Mouse (Mus musculus): ENCODE results near the gene Bola1.
"Not testable (repeated sequence)": the region's sequence is repeated elsewhere in the genome, so short reads cannot be mapped to it uniquely, and the experiment has no call there.

DNA sequence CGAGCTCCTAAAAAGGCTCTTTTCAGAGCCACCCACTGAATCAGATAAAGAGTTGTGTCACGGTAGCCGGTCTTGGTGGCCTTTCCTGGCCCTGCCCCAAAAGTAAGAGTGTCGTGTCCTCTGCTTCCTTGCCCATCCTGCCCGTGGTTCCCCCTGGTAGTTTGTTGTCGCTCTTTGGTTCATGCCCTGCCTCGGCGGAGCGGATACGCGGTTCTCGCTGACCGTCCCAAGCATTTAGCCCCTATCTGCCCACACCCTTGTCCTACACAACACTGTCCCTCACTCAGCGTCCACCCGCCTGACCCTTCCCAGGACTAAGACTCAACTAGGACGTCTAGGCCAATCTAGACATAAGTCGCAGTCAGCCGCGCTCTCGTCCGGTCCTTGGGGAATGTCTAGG, 26.5 kb upstream of the Bola1 start:
- not testable (repeated sequence) for TF ChIP-seq CTCF (IDR thresholded peaks at IDR 0.05 in 2 of 3, conservative IDR thresholded peaks at IDR 0.05 in 1 of 3; ENCODE audit: control insufficient read depth in 1 of 3, insufficient read depth in 1 of 3, low read depth in 2 of 3, low read length in 3 of 3, poor library complexity in 1 of 3, severe bottlenecking in 1 of 3); ZNF384 (IDR thresholded peaks at IDR 0.05; ENCODE audit: low read depth, low read length); MAZ (IDR thresholded peaks at IDR 0.05; ENCODE audit: low read depth, low read length); MAFK (IDR thresholded peaks at IDR 0.05; ENCODE audit: borderline replicate concordance, low read depth, low read length); SMC3 (IDR thresholded peaks at IDR 0.05; ENCODE audit: low read depth, low read length); ZKSCAN1 (IDR thresholded peaks at IDR 0.05; ENCODE audit: low read depth, low read length); E2F4 (IDR thresholded peaks at IDR 0.05; ENCODE audit: borderline replicate concordance, low read depth, low read length); JUND (IDR thresholded peaks at IDR 0.05; ENCODE audit: low read depth, low read length); BHLHE40 (IDR thresholded peaks at IDR 0.05; ENCODE audit: borderline replicate concordance, low read depth, low read length); CHD1 (IDR thresholded peaks at IDR 0.05; ENCODE audit: low read depth, low read length); RAD21 (IDR thresholded peaks at IDR 0.05; ENCODE audit: low read depth, low read length)
- TF ChIP-seq POLR2A (IDR thresholded peaks at IDR 0.05; ENCODE audit: control insufficient read depth in 1 of 2, insufficient read depth in 1 of 2, low read depth in 1 of 2, low read length in 2 of 2, poor library complexity in 1 of 2) = peak in 1 of 2 experiments; percentile 51; a peak in 1 of 4 replicates
